Mouse (Mus musculus) liver, embryonic 14 days (tissue): ENCODE results near the gene Neurl4. TPM values are rescaled to one million over a fixed set of nuclear protein-coding genes. Genes with fewer than 3 reads are reported as not detected.

Experiments
- polyA plus RNA-seq: library from polyadenylated mRNA; depleted of rRNA; stranded (reverse); fragments of >200 nt; gene quantifications from 2 replicates; pipeline ENCODE4 v1.2.3, GENCODE M21; 2012; rRNA removed

Gene Neurl4
- polyA plus RNA-seq, result 16.6 and 20.3 TPM in 2 replicates

GRCm38 (mm10) chr11:69900471-69901405 is at the start of gene Neurl4, which contains the start of gene 2810408A11Rik:
TSS of gene Neurl4 (plus strand) at chr11:69901072.
TSS of gene 2810408A11Rik (minus strand) at chr11:69900987.

GRCm38 (mm10) chr11:69858113-69858998 is 42.5 kb upstream of the Neurl4 start, which contains the start of gene Tnk1:
TSS of gene Tnk1 (minus strand) at chr11:69858730.

GRCm38 (mm10) chr11:69877878-69878277 is 23.0 kb upstream of the Neurl4 start, which contains the start of gene Tmem95:
TSS of gene Tmem95 (minus strand) at chr11:69878018.

GRCm38 (mm10) chr11:69880853-69881603 is 19.8 kb upstream of the Neurl4 start, which contains the start of gene Kctd11:
TSS of gene Kctd11 (minus strand) at chr11:69881406.

GRCm38 (mm10) chr11:69895291-69895690 is 5.6 kb upstream of the Neurl4 start, which contains the start of gene Acap1:
TSS of gene Acap1 (minus strand) at chr11:69895539.

GRCm38 (mm10) chr11:69913554-69914371 is 12.9 kb downstream of the Neurl4 start, which contains the start of gene Gps2:
TSS of gene Gps2 (plus strand) at chr11:69913888.

GRCm38 (mm10) chr11:69921114-69922011 is 20.5 kb downstream of the Neurl4 start, which contains the start of gene Eif5a:
TSS of gene Eif5a (minus strand) at chr11:69921958.

GRCm38 (mm10) chr11:69935137-69935879 is 34.4 kb downstream of the Neurl4 start, which contains the start of gene Ybx2:
TSS of gene Ybx2 (plus strand) at chr11:69935796.

GRCm38 (mm10) chr11:69948066-69948762 is 47.3 kb downstream of the Neurl4 start, which contains the start of gene Slc2a4:
TSS of gene Slc2a4 (minus strand) at chr11:69948188.

Other genes with a start within 250 kb of the Neurl4 start
- 0.02 and 0.09 TPM in 2 replicates for gene Sox15, start 245.8 kb upstream of the Neurl4 start, polyA plus RNA-seq
- 34.7 and 42.4 TPM in 2 replicates for gene Mpdu1, start 238.4 kb upstream of the Neurl4 start, polyA plus RNA-seq
- 7.8 and 10.5 TPM in 2 replicates for gene Cd68, start 234.9 kb upstream of the Neurl4 start, polyA plus RNA-seq
- 445 and 498 TPM in 2 replicates for gene Eif4a1, start 228.6 kb upstream of the Neurl4 start, polyA plus RNA-seq
- 46.2 and 57.7 TPM in 2 replicates for gene Senp3, start 219.0 kb upstream of the Neurl4 start, polyA plus RNA-seq
- gene Tnfsf13, start 215.3 kb upstream of the Neurl4 start, polyA plus RNA-seq, result 0.29 and 0.31 TPM in 2 replicates
- gene Tnfsf12, start 205.2 kb upstream of the Neurl4 start, polyA plus RNA-seq, result 3.4 and 3.8 TPM in 2 replicates
- 0.77 and 0.86 TPM in 2 replicates for gene Tnfsfm13, start 205.0 kb upstream of the Neurl4 start, polyA plus RNA-seq
- gene Polr2a, start 142.4 kb upstream of the Neurl4 start, polyA plus RNA-seq, result 12.7 and 15.6 TPM in 2 replicates
- 0.03 TPM in 1 of 2 replicates, not detected in the other for gene Slc35g3, start 139.1 kb upstream of the Neurl4 start, polyA plus RNA-seq
- 1.2 and 1.5 TPM in 2 replicates for gene Zbtb4, start 135.2 kb upstream of the Neurl4 start, polyA plus RNA-seq
- gene Chrnb1, start 105.1 kb upstream of the Neurl4 start, polyA plus RNA-seq, result 0.69 and 1.5 TPM in 2 replicates
- 0.40 and 0.51 TPM in 2 replicates for gene Fgf11, start 99.2 kb upstream of the Neurl4 start, polyA plus RNA-seq
- gene Tmem102, start 95.4 kb upstream of the Neurl4 start, polyA plus RNA-seq, result 0.24 and 0.25 TPM in 2 replicates
- not detected in 2 replicates for gene Gm39566, start 85.8 kb upstream of the Neurl4 start, polyA plus RNA-seq
- not detected in 2 replicates for gene Spem2, start 82.6 kb upstream of the Neurl4 start, polyA plus RNA-seq
- gene Spem1, start 78.9 kb upstream of the Neurl4 start, polyA plus RNA-seq, result not detected in 2 replicates
- gene Nlgn2, start 63.3 kb upstream of the Neurl4 start, polyA plus RNA-seq, result 2.1 and 2.2 TPM in 2 replicates
- 155 and 183 TPM in 2 replicates for gene Tmem256, start 62.6 kb upstream of the Neurl4 start, polyA plus RNA-seq
- 16.2 and 19.8 TPM in 2 replicates for gene Plscr3, start 54.7 kb upstream of the Neurl4 start, polyA plus RNA-seq
- gene Tnk1, start 42.3 kb upstream of the Neurl4 start, polyA plus RNA-seq, result 1.2 and 1.3 TPM in 2 replicates
- gene Tmem95, start 23.1 kb upstream of the Neurl4 start, polyA plus RNA-seq, result not detected in 2 replicates
- gene Kctd11, start 19.7 kb upstream of the Neurl4 start, polyA plus RNA-seq, result 0.76 and 0.89 TPM in 2 replicates
- 2.7 and 3.3 TPM in 2 replicates for gene Acap1, start 5.5 kb upstream of the Neurl4 start, polyA plus RNA-seq
- gene 2810408A11Rik, start 85 bp upstream of the Neurl4 start, polyA plus RNA-seq, result 0.40 and 0.53 TPM in 2 replicates
- gene Gps2, start 12.8 kb downstream of the Neurl4 start, polyA plus RNA-seq, result 75.3 and 87.1 TPM in 2 replicates
- gene Eif5a, start 20.9 kb downstream of the Neurl4 start, polyA plus RNA-seq, result 866 and 1,005 TPM in 2 replicates
- gene Ybx2, start 34.7 kb downstream of the Neurl4 start, polyA plus RNA-seq, result 0.15 and 0.21 TPM in 2 replicates
- gene Slc2a4, start 47.1 kb downstream of the Neurl4 start, polyA plus RNA-seq, result 13.7 and 15.5 TPM in 2 replicates
- gene Cldn7, start 63.7 kb downstream of the Neurl4 start, polyA plus RNA-seq, result 1.4 and 2.3 TPM in 2 replicates
- 30.6 and 33.9 TPM in 2 replicates for gene Ctdnep1, start 80.1 kb downstream of the Neurl4 start, polyA plus RNA-seq
- 41.7 and 49.0 TPM in 2 replicates for gene Elp5, start 81.4 kb downstream of the Neurl4 start, polyA plus RNA-seq
- gene Gabarap, start 90.1 kb downstream of the Neurl4 start, polyA plus RNA-seq, result 131 and 138 TPM in 2 replicates
- gene Phf23, start 94.7 kb downstream of the Neurl4 start, polyA plus RNA-seq, result 16.3 and 17.2 TPM in 2 replicates
- gene Dvl2, start 99.5 kb downstream of the Neurl4 start, polyA plus RNA-seq, result 3.2 and 4.6 TPM in 2 replicates
- 38.0 and 43.1 TPM in 2 replicates for gene Acadvl, start 114.3 kb downstream of the Neurl4 start, polyA plus RNA-seq
- gene Dlg4, start 115.9 kb downstream of the Neurl4 start, polyA plus RNA-seq, result 2.0 TPM in 2 replicates
- gene Asgr1, start 153.0 kb downstream of the Neurl4 start, polyA plus RNA-seq, result 1.9 and 2.0 TPM in 2 replicates
- gene Asgr2, start 191.6 kb downstream of the Neurl4 start, polyA plus RNA-seq, result 9.6 and 12.5 TPM in 2 replicates
- 1.5 and 1.9 TPM in 2 replicates for gene Mgl2, start 229.3 kb downstream of the Neurl4 start, polyA plus RNA-seq